Mouse (Mus musculus) stomach, postnatal 0 days (tissue): ENCODE results near the gene Aig1.

Source experiments
- CTCF ChIP-seq: IDR thresholded peaks from 2 replicates; pipeline ENCODE4 v1.5.1; 2016; ENCODE audit warnings: antibody characterized with exemption, low read depth, mild to moderate bottlenecking, moderate library complexity
- EP300 ChIP-seq: optimal IDR thresholded peaks from 2 replicates; pipeline ENCODE3; 2016; ENCODE audit warnings: antibody characterized with exemption

DNA sequence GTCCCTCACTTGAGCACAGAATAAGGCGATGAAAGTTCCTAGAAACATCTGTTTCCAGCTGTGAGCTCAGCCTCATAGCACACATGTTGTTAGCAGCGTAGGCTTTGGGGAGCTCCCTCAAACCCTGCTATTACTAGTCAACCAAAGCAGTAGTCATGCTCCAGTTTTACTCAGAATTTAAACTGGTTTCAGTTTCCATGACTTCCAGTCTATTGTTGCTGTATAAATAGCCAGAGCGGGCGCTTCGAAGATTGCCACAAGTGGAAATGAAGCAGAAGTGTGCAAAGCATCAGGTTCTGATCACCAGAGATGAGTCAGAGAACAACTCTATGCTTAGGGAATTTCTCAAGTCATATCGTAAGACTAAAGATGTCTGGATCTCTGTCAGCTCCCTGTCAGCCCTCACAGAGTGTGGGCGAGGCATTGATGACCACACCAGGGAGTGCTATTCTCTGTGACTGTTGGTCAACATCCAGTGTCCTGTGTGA, 36.2 kb downstream of the Aig1 start:
- no peak for TF ChIP-seq CTCF
- TF ChIP-seq EP300, result no peak
